Mouse (Mus musculus): Measurements from ENCODE around the gene Racgap1.

GRCm38 (mm10) chr15:99589237-99589636 lies 62.2 kb downstream of the Racgap1 start:
- no peak for TF ChIP-seq CTCF (conservative IDR thresholded peaks at IDR 0.05; ENCODE audit: insufficient read depth, insufficient read length, low read depth, low read length)
- TF ChIP-seq POLR2A (IDR thresholded peaks at IDR 0.05; ENCODE audit: low read depth, low read length), result no peak
